Mouse (Mus musculus): ENCODE measurements around the gene Fth1.

GRCm38 (mm10) chr19:10003696-10004095, 23.3 kb downstream of the Fth1 start:
- no peak for TF ChIP-seq CTCF (conservative IDR thresholded peaks at IDR 0.05 in 1 of 2, IDR thresholded peaks at IDR 0.05 in 1 of 2; ENCODE audit: low read depth in 2 of 2, low read length in 2 of 2)
- TF ChIP-seq POLR2A (IDR thresholded peaks at IDR 0.05; ENCODE audit: low read depth, low read length), result no peak
- no peak for TF ChIP-seq HCFC1 (IDR thresholded peaks at IDR 0.05; ENCODE audit: low read depth, low read length)
- TF ChIP-seq ZMIZ1 (IDR thresholded peaks at IDR 0.05; ENCODE audit: low read depth, low read length), result no peak
- no peak for TF ChIP-seq USF1 (IDR thresholded peaks at IDR 0.05; ENCODE audit: low read depth, low read length)
- TF ChIP-seq USF2 (conservative IDR thresholded peaks at IDR 0.05; ENCODE audit: low read depth, low read length), result no peak
- no peak for TF ChIP-seq ETS1 (conservative IDR thresholded peaks at IDR 0.05; ENCODE audit: low read depth, low read length)
- TF ChIP-seq CHD1 (IDR thresholded peaks at IDR 0.05; ENCODE audit: low read depth, low read length), result no peak
- no peak for TF ChIP-seq EP300 (IDR thresholded peaks at IDR 0.05; ENCODE audit: low read length)

Data from CH12.LX (cell line).